Mouse (Mus musculus): ENCODE data around the gene Kyat3. TPM values are rescaled to one million over a fixed set of nuclear protein-coding genes. Genes with fewer than 3 reads are reported as not detected.

Gene Kyat3
- polyA plus RNA-seq, 1 experiment, result not detected

- H3K27me3 ChIP-seq (ENCODE audit: control insufficient read depth), result no peaks in the 10 kb centered on the region
- no peaks in the 10 kb centered on the region for H3K4me1 ChIP-seq (ENCODE audit: control insufficient read depth)
- H3K36me3 ChIP-seq (ENCODE audit: control insufficient read depth), result no peaks in the 10 kb centered on the region
- TF ChIP-seq GATA1 (IDR thresholded peaks at IDR 0.05; ENCODE audit: low read length) (no peak), TAL1 (IDR thresholded peaks at IDR 0.05; ENCODE audit: low read length) (no peak)
- no peak overlapping the region for H3K4me3 ChIP-seq (replicated peaks)
- no peaks in the 10 kb centered on the region for H3K9me3 ChIP-seq (ENCODE audit: control insufficient read depth, low read length)
These were observed 43.4 kb downstream of the Kyat3 start for GRCm38 (mm10) chr3:142743973-142744898.

- Histone ChIP-seq H3K36me3 (ENCODE audit: control insufficient read depth) (no peaks in the 10 kb centered on the region), H3K4me3 (replicated peaks) (no peak overlapping the region), H3K9me3 (ENCODE audit: control insufficient read depth, low read length) (no peaks in the 10 kb centered on the region), H3K4me1 (ENCODE audit: control insufficient read depth) (no peaks in the 10 kb centered on the region), H3K27me3 (ENCODE audit: control insufficient read depth) (no peaks in the 10 kb centered on the region)
- TF ChIP-seq TAL1 (IDR thresholded peaks at IDR 0.05; ENCODE audit: low read length) (no peak), GATA1 (IDR thresholded peaks at IDR 0.05; ENCODE audit: low read length) (no peak)
These were observed 44.2 kb downstream of the Kyat3 start for GRCm38 (mm10) chr3:142745076-142745475.

GRCm38 (mm10) chr3:142747673-142748072 lies 46.8 kb downstream of the Kyat3 start:
- Histone ChIP-seq H3K27me3 (ENCODE audit: control insufficient read depth) (no peaks in the 10 kb centered on the region), H3K4me3 (replicated peaks) (no peak overlapping the region), H3K9me3 (ENCODE audit: control insufficient read depth, low read length) (no peaks in the 10 kb centered on the region), H3K36me3 (ENCODE audit: control insufficient read depth) (no peaks in the 10 kb centered on the region), H3K4me1 (ENCODE audit: control insufficient read depth) (no peaks in the 10 kb centered on the region)
- no peak for TF ChIP-seq TAL1 (IDR thresholded peaks at IDR 0.05; ENCODE audit: low read length)
- no peak for TF ChIP-seq GATA1 (IDR thresholded peaks at IDR 0.05; ENCODE audit: low read length)

GRCm38 (mm10) chr3:142749131-142749530 lies 48.3 kb downstream of the Kyat3 start:
- Histone ChIP-seq H3K9me3 (ENCODE audit: control insufficient read depth, low read length) (no peaks in the 10 kb centered on the region), H3K4me3 (replicated peaks) (no peak overlapping the region), H3K36me3 (ENCODE audit: control insufficient read depth) (no peaks in the 10 kb centered on the region), H3K4me1 (ENCODE audit: control insufficient read depth) (no peaks in the 10 kb centered on the region), H3K27me3 (ENCODE audit: control insufficient read depth) (no peaks in the 10 kb centered on the region)
- TF ChIP-seq GATA1 (IDR thresholded peaks at IDR 0.05; ENCODE audit: low read length) (no peak), TAL1 (IDR thresholded peaks at IDR 0.05; ENCODE audit: low read length) (no peak)

GRCm38 (mm10) chr3:142755132-142755867 lies 54.4 kb downstream of the Kyat3 start:
- no peak for TF ChIP-seq TAL1 (IDR thresholded peaks at IDR 0.05; ENCODE audit: low read length)
- no peak for TF ChIP-seq GATA1 (IDR thresholded peaks at IDR 0.05; ENCODE audit: low read length)
- Histone ChIP-seq H3K4me3 (replicated peaks) (no peak overlapping the region), H3K36me3 (ENCODE audit: control insufficient read depth) (no peaks in the 10 kb centered on the region), H3K9me3 (ENCODE audit: control insufficient read depth, low read length) (no peaks in the 10 kb centered on the region), H3K27me3 (ENCODE audit: control insufficient read depth) (no peaks in the 10 kb centered on the region), H3K4me1 (ENCODE audit: control insufficient read depth) (peaks cover 17% of the 10 kb centered on the region)

- no peak for TF ChIP-seq TAL1 (IDR thresholded peaks at IDR 0.05; ENCODE audit: low read length)
- no peak for TF ChIP-seq GATA1 (IDR thresholded peaks at IDR 0.05; ENCODE audit: low read length)
- Histone ChIP-seq H3K27me3 (ENCODE audit: control insufficient read depth) (no peaks in the 10 kb centered on the region), H3K4me1 (ENCODE audit: control insufficient read depth) (peaks cover 17% of the 10 kb centered on the region), H3K9me3 (ENCODE audit: control insufficient read depth, low read length) (no peaks in the 10 kb centered on the region), H3K36me3 (ENCODE audit: control insufficient read depth) (no peaks in the 10 kb centered on the region), H3K4me3 (replicated peaks) (no peak overlapping the region)
These were observed 57.0 kb downstream of the Kyat3 start for GRCm38 (mm10) chr3:142757841-142758240.

- H3K9me3 ChIP-seq (ENCODE audit: control insufficient read depth, low read length), result no peaks in the 10 kb centered on the region
- no peaks in the 10 kb centered on the region for H3K36me3 ChIP-seq (ENCODE audit: control insufficient read depth)
- H3K4me3 ChIP-seq (replicated peaks), result no peak overlapping the region
- peaks cover 19% of the 10 kb centered on the region for H3K4me1 ChIP-seq (ENCODE audit: control insufficient read depth)
- TF ChIP-seq TAL1 (IDR thresholded peaks at IDR 0.05; ENCODE audit: low read length) (no peak), GATA1 (IDR thresholded peaks at IDR 0.05; ENCODE audit: low read length) (no peak)
- no peaks in the 10 kb centered on the region for H3K27me3 ChIP-seq (ENCODE audit: control insufficient read depth)
These were observed 57.7 kb downstream of the Kyat3 start for GRCm38 (mm10) chr3:142758593-142758992.

- H3K4me1 ChIP-seq (ENCODE audit: control insufficient read depth), result peaks cover 30% of the 10 kb centered on the region
- H3K4me3 ChIP-seq (replicated peaks), result no peak overlapping the region
- no peaks in the 10 kb centered on the region for H3K36me3 ChIP-seq (ENCODE audit: control insufficient read depth)
- no peaks in the 10 kb centered on the region for H3K27me3 ChIP-seq (ENCODE audit: control insufficient read depth)
- no peaks in the 10 kb centered on the region for H3K9me3 ChIP-seq (ENCODE audit: control insufficient read depth, low read length)
- no peak for TF ChIP-seq GATA1 (IDR thresholded peaks at IDR 0.05; ENCODE audit: low read length)
- TF ChIP-seq TAL1 (IDR thresholded peaks at IDR 0.05; ENCODE audit: low read length), result no peak
These were observed 59.5 kb downstream of the Kyat3 start for GRCm38 (mm10) chr3:142760356-142760755.

All from erythroblast, embryonic 14.5 days (primary cell).